Mouse (Mus musculus) right cerebral cortex, postnatal 14 days (tissue): ENCODE results near the gene 4930562C15Rik.

ENCODE experiments used
- DNase-seq: peaks from one replicate; pipeline ENCODE4 v3.0.0; 2022

The 4930562C15Rik gene

DNA sequence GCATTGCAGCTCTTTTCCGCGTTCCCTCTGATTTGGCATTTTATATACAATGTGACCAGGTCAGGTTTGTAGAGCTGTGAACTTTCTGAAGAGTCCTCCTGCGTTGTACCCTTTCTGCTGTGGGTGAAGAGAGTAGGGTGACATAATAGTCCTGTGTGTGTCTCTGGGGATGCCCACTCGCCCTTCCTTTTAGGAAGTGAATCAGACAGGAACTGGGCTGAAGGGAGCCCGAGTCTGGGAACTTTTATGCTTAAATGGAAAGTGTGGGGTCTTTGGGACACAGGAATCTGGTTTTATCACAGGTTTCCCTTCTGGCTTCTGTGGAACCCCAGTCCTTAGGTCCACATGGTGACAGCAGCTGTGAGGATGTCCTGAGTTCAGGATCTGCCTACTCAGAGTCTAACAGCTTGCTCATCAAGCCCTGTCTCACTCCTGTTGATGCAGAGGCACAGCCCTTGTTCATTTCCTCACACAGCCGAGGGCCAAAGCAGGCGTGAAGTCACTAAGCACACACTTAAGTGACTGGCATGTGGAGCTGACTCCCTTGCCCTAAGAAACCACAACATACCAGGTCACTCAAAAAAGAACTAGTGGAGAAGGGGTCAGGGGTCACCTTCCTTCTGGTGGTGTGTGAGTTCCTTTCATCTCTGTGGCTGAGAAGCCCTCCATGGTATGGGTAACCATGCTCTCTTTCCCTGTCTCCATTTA is 59.1 kb downstream of the 4930562C15Rik start:
- DNase-seq = no peak

DNA sequence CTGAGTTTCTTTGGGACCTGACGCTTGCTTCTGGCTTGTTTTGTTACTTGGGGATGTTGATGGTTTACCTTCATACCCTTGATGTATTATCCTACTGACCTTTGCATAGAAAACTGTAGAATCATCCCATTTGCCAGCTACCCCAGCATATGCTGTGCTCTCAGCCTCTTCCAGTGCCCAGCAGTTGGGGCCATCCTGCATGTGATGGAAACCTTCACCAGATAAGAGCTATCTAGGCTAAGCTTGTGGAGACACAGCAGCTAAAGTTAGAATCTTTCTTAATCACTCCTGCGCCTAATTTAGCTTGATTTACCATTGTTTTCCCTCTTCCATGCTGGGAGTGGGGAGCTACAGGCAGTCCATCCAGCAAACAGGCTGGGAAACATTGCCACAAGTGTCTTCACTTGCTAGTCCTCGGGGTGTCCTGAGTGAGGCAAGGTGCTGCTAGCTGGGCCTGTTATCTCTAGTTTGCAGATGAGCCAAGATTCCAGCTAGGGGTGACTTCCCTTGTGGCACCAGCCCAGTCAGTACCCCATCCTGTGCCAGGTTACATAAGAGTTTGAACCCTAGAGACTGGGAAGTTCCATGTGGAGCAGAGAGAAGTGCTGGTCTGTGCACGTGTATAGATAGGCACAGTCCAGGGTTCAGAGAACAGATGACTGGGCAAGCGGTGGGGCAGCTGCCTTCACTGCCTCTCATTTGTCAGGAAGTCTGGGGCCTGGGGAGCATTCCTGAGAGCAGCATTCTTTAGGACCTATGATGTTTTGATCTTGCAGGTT is 61.2 kb downstream of the 4930562C15Rik start:
- no peak for DNase-seq

DNA sequence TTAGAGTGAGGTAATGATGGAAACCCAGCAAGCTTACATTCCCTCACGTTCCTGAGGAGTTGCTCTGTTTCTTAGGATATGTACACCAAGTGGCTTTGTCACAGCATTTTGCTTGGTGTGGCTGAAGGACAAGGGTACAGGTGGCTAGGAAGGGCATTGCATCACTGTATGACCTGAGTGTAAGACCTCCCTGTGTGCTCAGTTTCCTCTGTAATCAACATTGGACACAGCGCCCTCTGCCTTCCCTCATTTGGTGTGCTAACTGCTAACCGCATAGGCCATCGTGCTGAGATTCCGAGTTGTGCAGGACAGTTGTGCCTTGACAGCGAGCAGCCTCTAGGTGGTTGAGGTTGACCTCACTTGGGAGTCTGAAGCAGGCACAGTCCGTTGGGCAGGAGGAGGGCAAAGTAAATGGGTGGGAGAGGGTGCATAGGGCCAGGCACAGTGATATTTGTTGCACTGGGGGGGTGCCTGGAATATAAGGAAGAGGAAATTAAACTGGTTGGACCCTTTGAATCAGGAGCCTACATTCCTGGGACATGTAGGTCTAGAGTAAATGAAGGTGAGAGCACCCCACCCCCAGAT is 62.0 kb downstream of the 4930562C15Rik start:
- no peak for DNase-seq

DNA sequence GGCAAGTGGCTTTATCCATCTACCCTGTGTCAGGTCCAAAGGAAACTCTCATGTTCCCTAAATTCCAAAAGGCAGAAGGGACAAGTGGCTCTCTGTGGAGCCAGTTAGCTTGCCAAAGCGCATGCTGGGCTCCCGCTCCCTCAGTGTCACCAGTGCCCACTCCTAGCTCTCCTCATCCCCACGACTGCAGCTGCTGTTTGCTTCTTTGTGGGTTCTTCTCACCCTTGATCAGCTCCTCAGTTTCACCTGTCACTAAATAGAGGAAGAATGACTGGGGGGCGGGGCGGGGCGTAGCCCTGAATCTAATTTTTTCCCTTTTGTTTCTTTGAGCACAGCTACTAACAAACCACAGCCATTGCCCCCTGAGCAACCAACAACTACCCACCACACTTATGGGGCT is 63.7 kb downstream of the 4930562C15Rik start:
- no peak for DNase-seq

DNA sequence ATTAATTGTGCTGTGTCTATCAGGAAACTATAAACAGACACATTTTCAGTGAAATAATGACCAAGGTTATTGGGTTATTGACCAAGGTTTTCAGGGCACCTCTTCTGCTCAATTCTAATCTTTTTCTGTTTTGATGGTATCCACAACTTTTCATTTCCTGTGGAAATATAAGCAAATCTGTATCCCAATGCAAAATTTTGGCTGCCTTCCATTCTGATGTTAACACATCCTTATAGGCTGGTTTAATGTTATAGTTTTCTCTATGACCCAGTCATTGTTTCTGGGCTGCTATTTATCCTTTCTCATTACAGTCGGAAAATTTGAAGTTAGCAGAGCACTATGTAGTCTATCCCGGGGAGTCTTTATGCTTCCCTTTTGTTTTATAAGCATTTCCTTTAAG is 64.5 kb downstream of the 4930562C15Rik start:
- no peak for DNase-seq

DNA sequence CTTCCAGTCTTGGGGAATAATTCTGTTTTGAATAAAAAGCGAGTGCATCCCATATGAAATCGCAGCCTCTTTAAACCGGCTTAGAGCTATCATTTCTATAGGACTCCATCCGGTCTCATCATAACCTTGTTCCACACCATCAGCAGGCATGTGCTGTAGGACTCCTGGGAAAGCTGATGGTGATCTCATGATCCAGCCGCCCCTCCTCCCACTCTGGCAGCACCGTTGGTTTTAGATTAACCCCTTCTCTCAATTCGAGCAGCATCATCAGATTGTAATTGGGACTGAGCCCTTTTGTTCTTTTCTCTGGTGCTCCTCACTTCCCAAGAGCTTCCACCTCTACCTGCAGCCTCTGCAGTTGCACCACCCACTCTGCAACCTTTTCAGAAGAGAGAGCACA is 66.0 kb downstream of the 4930562C15Rik start:
- no peak for DNase-seq

DNA sequence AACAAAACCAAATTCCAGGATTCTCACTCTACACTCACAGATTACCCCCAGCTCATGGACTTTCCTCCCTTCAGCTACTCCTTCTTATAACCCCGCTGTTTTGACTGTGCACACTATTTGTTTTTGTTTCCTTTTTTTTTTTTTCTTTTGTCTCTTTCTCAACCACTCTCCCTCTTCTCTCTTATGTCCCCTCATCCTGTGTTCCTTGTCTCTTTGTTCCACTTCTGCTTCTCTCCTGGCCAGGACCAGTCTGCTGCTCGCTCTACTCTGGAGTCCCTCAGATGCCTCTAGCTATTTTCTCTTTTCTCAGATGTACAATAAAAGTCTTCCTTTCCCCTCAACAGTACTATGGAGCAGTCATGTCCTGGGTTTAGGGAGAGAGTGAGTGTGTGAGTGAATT is 67.2 kb downstream of the 4930562C15Rik start:
- no peak for DNase-seq

DNA sequence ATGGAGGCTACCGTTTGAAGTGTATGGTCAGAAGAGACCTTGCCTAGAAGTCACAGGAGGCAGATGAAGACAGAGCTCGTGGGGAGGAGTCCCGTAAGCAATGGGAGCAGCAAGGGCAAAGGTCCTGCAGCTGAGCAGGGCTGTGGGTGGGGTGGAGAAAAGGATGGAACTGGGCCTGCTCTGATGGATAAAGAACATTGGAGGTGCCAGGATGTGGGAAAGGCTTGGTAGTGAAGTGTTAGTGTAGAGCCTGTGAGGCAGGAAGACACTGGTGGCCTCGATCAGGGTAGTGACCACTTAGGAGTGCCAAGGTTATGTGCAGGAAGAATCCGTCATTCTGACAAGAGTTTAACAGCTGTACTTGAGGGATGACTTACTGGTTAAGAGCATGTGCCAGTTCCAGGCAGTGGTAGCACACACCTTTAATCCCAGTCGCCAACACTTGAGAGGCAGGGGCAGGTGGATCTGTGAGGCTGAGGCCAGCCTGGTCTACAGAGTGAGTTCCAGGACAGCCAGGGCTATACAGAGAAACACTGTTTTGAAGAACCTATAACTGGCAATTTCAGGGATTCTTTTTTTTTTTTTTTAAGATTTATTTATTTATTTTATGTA is 68.4 kb downstream of the 4930562C15Rik start:
- DNase-seq = no peak

DNA sequence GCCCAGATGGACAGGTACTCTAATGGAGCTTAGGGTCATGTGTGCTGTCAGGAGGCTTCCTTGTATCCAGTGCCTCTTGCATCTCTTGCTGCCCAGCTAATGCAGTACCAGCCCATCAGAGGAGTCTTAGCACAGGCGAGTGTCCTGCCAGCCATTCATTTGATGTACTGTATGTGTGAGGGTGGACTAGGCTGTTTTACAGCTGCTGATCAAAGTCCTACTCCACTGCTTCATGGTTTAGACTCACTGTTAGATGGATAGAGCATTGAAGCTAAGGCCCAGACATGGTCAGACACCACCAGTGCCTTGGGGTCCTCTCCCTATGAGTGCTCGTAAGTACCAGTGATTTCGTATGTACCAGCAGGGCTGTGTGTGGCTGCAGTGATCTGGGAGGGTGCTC is 69.7 kb downstream of the 4930562C15Rik start:
- no peak for DNase-seq

DNA sequence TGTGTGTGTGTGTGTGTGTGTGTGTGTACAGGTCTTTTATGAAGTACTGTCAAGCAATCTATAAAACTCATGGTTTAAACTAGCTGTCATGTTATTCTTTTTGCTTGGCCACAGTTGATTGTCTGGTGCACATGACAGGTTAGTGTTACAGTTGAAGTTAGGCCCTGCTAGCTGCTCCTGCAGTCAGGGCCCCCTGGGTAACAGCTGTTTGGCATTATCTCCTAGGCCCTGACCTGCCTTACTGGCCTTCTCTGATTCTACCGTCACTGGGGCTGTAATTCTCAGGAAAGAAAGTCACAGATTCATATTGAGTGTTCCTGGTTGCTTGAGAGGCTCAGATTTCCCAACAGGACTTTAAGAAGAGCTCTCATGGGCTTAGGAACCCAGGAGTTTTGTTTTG is 70.4 kb downstream of the 4930562C15Rik start:
- no peak for DNase-seq

DNA sequence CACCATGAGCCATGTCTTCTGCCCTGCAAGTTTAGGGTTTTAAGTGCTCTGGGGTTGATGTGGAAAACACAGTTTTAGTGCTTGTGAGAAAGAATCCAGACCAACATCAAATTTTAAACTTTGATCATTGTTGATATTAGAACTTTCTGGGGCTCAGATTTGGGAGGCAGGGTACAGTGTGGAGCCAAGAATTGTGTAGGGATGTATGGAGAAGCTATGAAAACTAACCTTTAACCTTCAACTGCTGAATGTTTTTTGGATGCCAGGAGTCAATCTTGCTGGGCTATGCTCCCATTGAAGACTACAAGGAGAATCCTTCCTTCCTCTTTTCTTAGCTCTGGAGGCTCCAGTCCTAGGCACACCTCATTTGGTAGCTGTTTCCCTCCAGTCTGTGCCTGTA is 71.3 kb downstream of the 4930562C15Rik start:
- no peak for DNase-seq

DNA sequence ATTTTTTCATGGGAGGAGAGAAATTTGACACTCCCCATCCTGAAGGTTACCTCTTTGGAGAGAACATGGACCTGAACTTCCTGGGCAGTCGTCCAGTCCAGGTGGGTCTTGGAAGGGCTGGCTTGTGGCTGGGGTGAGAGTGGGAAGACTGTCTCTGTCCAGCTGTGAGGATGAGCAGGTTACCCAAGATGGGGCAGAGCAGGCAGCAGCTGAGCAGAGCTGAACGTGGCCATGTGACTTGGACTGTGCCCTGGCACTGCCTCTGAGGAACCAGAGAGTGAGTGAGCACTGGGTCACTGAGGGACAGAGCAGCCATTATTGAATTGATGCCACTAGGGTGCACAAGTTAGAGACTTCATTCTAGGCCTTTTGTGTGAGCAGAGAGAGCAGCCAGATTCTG is 72.2 kb downstream of the 4930562C15Rik start:
- no peak for DNase-seq

DNA sequence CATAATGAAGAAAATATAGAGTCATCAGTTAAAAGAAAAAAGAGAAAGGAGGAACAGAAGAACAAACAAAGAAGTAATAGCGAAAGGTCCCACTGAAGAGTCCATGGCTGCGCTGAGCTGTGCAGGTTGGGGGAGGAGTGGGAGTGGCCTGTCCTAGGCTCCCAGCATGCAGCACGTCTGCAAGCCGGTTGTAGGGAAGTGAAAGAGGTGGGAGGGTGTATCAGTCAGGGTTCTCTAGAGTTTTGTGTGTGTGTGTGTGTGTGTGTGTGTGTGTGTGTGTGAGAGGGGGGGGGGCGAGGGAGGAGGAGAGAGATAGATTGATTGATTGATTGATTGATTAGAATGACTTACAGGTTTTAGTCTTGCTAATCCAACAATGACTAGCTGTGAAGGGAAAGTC is 72.8 kb downstream of the 4930562C15Rik start:
- no peak for DNase-seq

DNA sequence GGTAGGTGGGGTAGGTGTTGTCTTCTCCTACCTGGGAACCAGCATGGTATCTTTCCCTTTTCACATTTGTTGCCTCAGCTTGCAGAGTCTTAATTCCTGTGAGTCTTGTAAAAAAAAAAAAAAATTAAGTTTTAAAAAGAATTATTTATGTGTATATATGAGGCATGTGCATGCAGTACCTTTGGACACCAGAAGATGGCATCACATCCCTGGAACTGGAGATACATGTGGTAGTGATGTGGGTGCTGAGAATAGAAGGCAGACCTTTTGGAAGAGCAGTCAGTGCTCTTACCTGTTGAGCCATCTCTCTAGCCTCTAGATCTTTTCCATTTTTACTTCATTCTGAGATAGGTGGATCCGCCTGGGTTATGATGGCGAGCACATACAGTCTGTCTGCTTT is 74.5 kb downstream of the 4930562C15Rik start:
- no peak for DNase-seq

DNA sequence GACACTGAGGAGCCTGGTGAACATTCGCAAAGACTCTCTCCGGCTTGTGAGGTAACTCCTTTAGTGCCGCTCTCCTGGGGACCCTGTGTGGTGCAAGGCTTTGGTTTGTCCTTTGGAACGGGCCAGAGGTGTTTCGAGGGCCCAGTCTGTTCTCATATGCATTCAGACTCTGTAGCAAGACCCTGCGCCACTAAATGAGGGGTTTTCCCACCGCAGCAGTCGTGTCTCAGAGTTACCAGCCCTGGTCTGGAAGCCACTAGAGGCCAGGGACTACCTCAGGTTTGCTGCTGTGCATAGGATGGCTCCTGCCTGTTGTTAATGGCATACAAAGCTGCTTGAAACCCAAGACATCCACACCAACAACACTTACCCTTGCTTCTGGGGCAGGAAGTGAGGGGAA is 75.5 kb downstream of the 4930562C15Rik start:
- no peak for DNase-seq

DNA sequence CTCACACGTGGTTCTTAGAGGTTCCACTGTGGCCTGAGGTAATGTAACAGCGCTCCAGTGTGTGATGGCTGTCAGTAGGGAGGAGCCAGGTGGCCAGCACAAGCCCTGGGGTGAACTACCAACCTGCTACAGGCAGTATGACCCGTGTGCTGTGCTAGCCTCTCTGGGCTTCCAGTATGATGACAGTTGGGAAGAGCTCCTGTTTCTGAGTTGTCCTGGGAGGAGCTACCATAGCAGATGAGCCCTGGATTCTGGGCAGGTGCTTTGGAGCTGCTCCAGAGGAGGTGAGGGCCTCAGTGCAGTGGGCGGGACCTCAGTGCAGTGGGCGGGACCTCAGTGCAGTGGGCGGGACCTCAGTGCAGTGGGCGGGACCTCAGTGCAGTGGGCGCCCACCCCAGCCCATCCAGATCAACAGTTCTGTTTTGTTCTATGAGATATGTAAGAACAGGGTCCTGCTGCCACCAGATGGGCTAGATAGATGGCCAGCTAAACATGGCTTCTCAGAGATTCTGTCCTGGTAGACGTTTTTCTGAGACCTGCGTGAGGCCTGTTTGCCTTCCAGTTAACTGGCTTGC is 76.9 kb downstream of the 4930562C15Rik start:
- DNase-seq = no peak

DNA sequence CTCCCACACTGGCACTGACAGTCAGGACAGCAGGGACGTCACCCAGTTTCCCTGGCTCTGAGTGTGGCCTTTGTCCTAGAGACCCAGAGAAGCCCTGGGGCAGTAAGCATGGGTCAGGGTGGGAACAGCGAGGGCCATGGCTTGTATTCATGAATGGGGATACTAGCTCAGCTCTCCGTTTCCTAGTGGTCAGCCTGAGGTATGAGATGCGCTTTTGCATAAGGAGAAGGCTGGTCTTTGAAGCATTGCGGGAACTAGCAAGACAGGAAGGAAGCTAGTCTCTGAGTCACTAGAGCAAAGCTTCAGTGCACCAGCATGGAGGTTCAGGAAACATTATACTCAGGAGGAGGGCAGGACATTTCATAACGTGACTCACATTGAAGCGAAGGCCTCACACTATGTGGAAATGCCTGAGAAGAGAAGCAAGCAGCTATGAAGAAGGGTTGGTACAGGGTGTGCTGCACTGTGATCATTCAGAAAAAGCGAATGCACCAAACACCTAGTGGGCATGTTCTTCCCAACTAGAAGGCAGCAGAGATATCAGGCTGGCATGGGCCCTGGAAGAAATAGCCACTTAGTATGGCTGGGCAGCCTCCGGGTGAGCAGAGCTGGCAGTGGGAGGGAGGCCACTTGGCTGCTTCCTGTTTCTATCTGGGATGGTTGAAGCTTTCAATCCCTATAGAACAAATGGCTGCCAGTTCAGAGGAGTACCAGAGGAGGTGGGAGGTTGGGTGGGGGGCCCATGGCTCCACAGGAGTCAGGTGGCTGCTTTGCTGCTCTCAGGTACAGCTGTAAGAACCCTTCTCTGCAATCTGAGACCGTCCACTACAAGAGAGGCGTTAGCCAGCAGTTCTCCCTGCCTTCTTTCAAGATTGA is 77.9 kb downstream of the 4930562C15Rik start:
- DNase-seq = no peak

DNA sequence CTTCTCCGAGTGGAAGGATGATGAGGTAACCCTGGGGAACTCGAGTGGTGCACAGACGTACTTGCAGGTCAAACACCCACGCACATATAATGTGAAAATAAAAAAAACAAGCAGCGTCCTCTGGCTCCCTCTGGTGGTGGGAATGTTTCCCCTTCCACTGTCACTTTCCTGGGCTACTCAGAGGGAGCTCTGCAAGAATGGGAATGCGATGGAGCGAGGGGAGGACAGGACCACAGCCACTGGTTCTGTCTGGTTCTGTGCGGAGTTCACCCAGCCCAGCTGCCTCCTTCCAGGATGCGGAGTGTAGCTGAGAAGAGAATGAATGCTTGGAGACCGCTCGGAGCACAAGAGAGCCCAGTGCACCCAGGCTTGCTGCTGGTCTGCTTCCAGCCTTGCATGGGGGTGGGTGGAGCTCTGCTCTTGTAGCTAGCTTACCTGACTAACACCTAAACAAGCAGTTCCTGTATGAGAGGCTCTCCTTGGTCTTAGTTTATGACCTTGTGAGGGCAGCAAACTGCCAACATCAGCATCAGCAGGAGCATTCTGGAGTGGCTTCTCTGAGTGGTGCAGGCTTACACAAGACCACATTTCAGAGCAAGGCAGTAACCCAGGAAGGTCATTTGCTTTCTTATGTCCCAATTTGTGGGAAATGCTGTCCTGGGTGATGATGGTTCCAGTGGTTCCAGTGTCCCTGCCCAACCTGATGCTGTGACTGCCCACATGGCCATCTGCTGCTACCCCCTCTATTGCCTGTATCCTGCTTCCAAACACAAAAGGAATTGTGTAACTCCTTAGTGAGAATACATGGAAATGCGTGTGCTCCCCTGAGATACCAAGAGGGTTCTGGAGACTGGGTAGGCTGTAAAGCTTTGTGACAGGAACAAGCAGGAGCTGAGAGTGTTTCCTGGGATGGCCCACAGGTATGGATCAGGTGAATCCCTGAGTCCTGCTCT is 78.8 kb downstream of the 4930562C15Rik start:
- DNase-seq = peak; percentile 86

DNA sequence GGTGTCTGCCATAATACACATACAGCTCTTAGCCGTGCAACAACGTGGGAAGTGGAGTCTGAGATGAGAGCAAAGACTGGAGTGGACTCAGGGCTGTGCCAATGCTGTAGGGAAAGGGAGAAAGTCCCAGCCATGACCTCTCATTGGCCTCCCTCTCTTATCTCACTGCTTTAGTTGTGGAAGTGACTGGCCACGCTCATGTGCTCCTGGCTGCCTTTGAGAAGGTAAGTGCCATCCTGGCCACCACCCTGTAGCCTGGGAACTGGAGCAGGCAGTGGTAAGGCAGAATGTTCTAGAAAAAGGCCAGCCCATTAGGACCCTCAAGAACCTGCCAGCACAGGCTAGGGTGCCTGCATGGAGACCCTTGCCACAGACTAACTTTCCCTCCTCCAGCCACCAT is 80.7 kb downstream of the 4930562C15Rik start:
- no peak for DNase-seq

DNA sequence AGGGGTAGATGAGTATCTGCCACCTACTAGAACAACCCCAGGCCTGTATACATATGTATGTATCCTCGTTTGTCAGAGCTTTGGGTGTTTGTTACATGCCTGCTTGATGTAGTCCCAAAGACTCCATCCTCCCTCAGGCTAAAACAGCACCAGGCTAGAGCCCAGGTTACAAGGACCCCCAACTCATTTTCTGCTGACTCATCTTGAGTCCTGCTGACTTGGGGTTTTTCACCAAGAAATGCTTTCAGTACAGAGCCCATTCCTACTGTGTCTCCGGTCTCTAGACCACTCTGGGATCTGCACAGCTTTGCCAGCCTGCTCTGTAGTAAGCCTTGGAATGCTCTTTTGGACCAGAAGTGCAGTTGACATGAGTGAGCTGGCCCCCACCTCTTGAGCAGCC is 81.4 kb downstream of the 4930562C15Rik start:
- DNase-seq = no peak
